Comparison of ENCODE assay signal across 16 mouse cellular contexts in the genomic region with DNA sequence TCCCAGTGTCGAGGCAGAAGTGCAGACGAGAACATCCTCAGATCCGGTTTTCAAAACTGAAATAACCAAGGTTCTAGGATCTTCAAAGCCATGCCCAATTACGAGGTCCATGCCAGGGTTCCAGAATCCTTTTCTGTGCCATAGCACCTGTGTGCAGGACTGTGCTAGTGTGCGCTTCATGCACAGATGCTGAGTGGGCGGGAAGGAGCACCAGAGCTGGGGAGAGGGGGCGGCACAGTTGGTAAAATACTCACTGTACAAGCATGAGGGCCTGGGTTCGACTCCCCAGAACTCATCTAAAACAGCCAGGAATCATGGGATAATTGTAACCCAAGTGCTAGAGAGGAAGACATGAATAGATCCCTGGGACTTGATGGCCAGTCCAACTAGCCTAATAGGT.
DNase-seq lines count a peak whose midpoint lies in the region; TF ChIP-seq lines count a peak whose summit lies in the region.
"Had no signal": no experiment of that assay in that cellular context is flagged by ENCODE, and none has a peak within 500 bp of the region (broad histone marks: within the 10 kb centered on the region; RNA-seq: fewer than 3 reads in every experiment).

No protein-coding gene starts in this region.

- H3K4me3 ChIP-seq in left cerebral cortex, adult 2 months: no peak overlapping the region
- H3K4me3 ChIP-seq: embryonic facial prominence, embryonic 10.5 days; forebrain, embryonic 13.5 days; heart, embryonic 13.5 days had no signal

- peak; percentile 51 for DNase-seq in layer of hippocampus, adult 9-11 months
- DNase-seq in layer of hippocampus, postnatal 14 days (ENCODE audit: low spot score in 2 of 2): no peak
- peak; percentile 18 for DNase-seq in left cerebral cortex, postnatal 36 days (ENCODE audit: low spot score in 2 of 2)
- DNase-seq in left cerebral cortex, adult 2 months (ENCODE audit: extremely low spot score in 1 of 2, low spot score in 2 of 2): no peak
- peak; percentile 41 for DNase-seq in brain, adult 2 months (ENCODE audit: low read depth, low spot score)
- peak; percentile 23 to 28 for DNase-seq in layer of hippocampus, postnatal 36 days
- DNase-seq: adrenal gland, adult 2 months; adrenal gland, postnatal 25 days; cerebellum, adult 2 months; cerebellum, postnatal 10 days; forebrain, postnatal 0 days; gastrocnemius, postnatal 14 days; heart, postnatal 36 days had no signal

- no peak overlapping the region for H3K27ac ChIP-seq in left cerebral cortex, adult 2 months
- H3K27ac ChIP-seq: embryonic facial prominence, embryonic 10.5 days; forebrain, embryonic 13.5 days; heart, embryonic 13.5 days had no signal

- intact Hi-C loops in left cerebral cortex, postnatal 36 days (cut with DNase I): no loop called here
- intact Hi-C loops in left cerebral cortex, adult 2 months (cut with DNase I): no loop called here

- no peak for TF ChIP-seq CTCF in left cerebral cortex, adult 2 months (IDR thresholded peaks at IDR 0.05)

Comparison
In these comparisons a context has a peak if more than half of its experiments do, and no peak if none do; other contexts are left out.
1. DNase-seq: peak in layer of hippocampus, adult 9-11 months (single experiment), left cerebral cortex, postnatal 36 days (2 of 2), brain, adult 2 months (single experiment) and layer of hippocampus, postnatal 36 days (2 of 2); none in layer of hippocampus, postnatal 14 days (0 of 2) and left cerebral cortex, adult 2 months (0 of 2).